Mouse (Mus musculus): ENCODE measurements around the gene Lrrc74a.

Gene Lrrc74a

GRCm38 (mm10) chr12:86786149-86787019 lies 52.2 kb downstream of the Lrrc74a start:
- DNase-seq (ENCODE audit: low spot score in 2 of 2) = no peak

DNA sequence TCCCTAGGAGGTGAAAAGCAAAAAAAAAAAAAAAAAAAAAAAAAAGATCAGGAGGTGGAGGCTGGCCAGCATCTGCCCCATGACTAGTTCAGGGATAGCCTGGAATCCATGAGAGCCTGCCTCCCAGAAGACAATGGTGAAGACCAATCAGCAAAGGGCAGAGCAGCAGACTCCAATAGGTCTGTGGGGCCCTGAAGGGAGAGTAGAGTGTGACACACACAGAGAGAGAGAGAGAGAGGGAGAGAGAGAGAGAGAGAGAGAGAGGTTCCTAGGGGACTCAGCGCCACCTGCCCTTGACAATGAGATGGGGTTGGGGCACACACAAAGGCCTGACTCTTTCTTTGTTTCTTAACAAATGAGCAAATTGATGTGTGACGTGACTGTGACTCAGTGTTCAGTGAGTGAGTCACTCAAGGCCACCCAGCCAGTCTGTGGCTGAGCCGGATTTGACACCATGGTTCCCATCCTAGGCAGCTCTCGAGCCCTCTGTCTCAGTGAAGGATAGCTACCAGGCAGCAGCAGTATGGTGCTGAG lies 52.9 kb downstream of the Lrrc74a start:
- DNase-seq (ENCODE audit: low spot score in 2 of 2) = no peak

- no peak for DNase-seq (ENCODE audit: low spot score in 2 of 2)
Measured at GRCm38 (mm10) chr12:86790100-86790848, 56.1 kb downstream of the Lrrc74a start.

DNA sequence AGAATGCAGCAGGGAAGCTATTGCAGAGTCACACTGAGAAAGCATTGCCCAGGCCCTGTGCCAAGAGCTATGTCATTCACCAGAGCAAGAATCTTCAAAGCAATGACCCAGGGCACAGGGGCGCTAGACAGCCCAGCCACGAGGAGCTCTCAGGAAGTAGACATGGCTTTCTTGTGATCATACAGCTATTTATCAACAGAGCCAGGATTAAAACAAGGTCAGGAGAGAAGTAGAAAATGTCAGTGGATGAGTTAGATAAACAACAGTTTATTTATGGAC lies 56.6 kb downstream of the Lrrc74a start:
- no peak for DNase-seq (ENCODE audit: low spot score in 2 of 2)

- DNase-seq (ENCODE audit: low spot score in 2 of 2) = no peak
Measured at GRCm38 (mm10) chr12:86791987-86792386, 57.8 kb downstream of the Lrrc74a start.

- DNase-seq (ENCODE audit: low spot score in 2 of 2) = no peak
Measured at GRCm38 (mm10) chr12:86793830-86794229, 59.7 kb downstream of the Lrrc74a start.

DNA sequence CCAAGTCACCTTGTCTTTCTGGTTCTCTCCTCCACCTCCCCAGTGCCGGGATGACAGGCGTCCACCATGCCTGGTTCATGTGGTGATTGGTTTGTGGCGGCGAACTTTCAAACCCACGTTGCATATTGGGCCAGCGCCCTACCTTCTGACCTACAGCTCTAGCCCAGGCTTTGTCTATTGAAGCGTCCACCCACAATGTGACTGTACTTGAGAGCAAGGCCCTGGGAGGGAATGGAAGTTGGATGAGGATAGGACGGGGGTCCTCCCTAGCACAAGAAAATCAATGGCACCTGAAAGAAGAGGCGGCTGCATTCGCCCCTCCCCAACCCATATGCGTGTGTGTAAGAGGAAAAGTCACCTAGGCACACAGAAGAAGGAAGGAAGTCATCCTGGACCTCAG lies 60.2 kb downstream of the Lrrc74a start:
- DNase-seq (ENCODE audit: low spot score in 2 of 2) = no peak

- peak in 1 of 2 experiments; percentile 48 for DNase-seq (ENCODE audit: low spot score in 2 of 2)
Measured at GRCm38 (mm10) chr12:86795076-86795837, 61.1 kb downstream of the Lrrc74a start.

- DNase-seq (ENCODE audit: low spot score in 2 of 2) = peak; percentile 74 to 86
Measured at GRCm38 (mm10) chr12:86795838-86796232, 61.7 kb downstream of the Lrrc74a start.

GRCm38 (mm10) chr12:86796351-86796750 lies 62.2 kb downstream of the Lrrc74a start:
- no peak for DNase-seq (ENCODE audit: low spot score in 2 of 2)

DNA sequence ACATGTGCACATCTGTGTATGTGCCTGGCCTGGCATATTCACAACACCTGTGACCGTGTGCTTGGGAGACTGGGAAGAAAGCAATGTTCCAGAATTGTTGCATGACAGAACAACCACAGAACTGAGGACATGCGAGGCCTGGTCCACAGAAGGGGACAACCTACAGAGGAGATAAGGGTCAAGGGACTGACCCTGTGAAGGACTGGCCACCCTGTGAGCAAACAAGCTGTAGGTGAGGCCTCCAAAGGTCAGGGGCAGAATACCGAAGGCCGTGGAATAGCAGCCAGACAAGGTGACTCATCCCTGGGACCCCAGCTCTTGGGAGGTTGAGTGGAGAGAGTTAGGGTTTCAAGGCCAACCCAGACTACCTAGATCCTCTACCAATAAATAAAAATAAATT lies 63.6 kb downstream of the Lrrc74a start:
- DNase-seq (ENCODE audit: low spot score in 2 of 2) = no peak

DNA sequence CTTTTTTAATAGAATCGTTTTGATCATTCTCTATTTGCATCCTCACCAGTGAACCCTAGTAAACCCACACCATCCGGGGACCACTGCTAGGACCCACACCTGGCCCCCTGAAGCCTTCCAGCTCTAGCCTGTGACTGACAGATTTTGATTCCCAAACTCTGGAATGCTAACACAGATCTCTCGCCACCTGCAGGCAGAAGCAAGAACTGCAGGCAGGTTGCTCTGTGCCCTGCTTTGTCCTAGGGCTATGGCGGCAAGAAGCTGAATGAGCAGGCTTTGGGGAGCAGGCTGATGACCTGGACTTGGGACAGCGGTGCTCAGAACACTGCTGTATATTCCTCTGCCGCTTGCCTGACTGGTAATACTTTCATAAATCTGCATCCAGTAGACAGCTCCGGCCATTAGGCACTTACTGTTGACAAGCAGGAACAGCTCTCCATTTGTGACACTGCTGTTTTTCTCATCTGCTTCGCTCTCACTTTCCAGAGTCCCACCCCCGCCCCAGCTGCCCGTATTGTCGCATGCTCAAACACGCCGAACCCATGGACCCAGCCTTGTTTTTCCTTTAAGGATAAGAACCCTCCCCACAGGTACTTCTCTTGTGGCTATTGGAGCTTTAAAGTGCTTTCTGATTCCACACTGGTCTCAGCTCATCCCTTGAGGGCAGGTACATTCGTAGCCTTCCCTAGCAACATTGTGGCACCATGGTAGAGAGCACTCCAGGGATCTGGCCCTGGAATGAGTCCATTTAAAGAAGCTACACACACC lies 64.8 kb downstream of the Lrrc74a start:
- DNase-seq (ENCODE audit: low spot score in 2 of 2) = peak; percentile 59 to 69

DNA sequence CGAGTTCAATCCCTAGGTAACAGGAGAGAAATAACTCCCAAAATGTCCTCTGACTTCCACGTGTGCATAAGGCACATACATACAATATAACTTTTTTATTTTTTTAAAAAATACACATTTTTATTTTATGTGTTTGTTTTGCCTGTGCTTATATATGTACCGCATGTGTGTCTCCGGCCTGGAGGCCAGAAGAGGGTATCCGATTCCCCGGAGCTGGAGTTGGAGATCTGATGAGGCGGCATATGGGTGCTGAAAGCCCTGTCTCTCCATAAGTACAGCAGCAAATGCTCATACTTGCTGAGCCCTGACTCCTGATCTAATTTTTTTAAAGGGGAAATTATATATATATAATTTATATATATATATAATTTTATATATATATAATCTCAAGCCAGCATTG lies 65.6 kb downstream of the Lrrc74a start:
- DNase-seq (ENCODE audit: low spot score in 2 of 2) = no peak

DNA sequence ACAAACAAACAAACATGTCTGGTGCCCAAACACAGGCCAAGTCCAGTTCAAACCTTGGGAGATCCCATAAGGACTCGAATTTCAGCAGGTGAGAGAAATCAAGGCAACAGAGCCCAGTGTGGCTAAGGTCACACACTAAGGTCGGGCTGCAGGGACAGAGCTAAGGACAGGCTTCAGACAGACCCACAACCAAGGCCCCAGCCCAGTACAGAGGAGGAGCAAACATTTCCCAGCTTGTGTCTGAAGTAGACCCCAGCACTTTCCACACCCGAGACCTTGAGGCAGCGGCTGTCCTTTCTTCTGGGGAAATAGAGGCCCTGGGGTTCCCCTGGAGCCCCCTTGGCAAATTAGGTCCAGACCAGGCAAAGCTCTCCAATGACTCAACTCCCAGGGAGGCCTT lies 66.2 kb downstream of the Lrrc74a start:
- DNase-seq (ENCODE audit: low spot score in 2 of 2) = no peak

DNA sequence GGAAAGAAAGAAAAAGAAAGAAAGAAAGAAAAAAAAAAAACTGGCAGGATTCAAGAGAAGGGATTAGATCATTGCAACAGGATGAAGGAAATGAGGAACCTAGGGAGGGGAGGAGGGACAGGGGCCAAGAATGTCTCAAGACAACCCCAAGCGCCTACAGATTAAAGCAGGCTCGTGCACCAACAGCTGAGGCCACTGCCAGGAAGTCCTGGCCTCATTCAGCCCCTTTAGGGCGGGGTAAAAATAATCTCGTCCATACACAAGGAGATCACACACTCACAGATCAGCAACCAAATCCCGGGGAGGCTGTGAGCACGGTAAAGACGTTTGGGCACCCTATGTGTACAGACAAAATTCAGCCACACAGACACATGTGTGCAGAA lies 66.6 kb downstream of the Lrrc74a start:
- DNase-seq (ENCODE audit: low spot score in 2 of 2) = peak; percentile 44 to 59

GRCm38 (mm10) chr12:86801148-86802004 lies 67.2 kb downstream of the Lrrc74a start:
- peak; percentile 54 to 58 for DNase-seq (ENCODE audit: low spot score in 2 of 2)

GRCm38 (mm10) chr12:86802005-86802671 lies 68.0 kb downstream of the Lrrc74a start:
- DNase-seq (ENCODE audit: low spot score in 2 of 2) = no peak

GRCm38 (mm10) chr12:86802899-86803298 lies 68.7 kb downstream of the Lrrc74a start:
- DNase-seq (ENCODE audit: low spot score in 2 of 2) = no peak

DNA sequence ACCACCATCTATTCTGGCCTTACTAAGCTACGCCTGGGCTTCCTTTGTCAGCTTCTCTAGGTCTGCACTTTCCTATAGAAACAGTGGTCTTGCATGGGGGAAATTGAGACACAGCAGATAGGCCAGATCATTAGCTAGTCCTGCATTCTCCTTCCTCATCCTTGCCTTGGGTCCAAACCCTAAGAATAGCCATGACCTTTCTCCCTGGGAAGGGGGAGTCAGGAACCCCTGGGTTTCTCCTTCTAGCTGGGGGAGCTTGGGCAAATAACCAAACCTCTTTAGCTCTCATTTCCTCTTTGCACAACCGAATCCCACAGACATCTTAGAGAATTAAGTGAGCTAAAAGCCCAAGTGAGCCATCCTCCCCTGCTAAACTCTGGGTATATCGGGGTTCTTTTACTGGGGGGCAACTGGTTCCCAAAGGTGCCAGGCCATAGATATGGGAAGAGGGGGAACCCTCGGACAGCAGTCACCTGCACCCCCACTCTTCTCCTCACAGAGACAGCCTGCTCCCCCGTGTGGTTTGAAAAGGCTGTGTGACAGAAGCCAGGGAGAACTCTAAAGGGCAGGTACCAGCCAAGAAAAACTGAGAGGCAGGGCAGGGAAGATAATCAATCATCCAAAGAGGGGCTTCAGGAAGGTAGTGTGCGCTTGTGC lies 69.6 kb downstream of the Lrrc74a start:
- no peak for DNase-seq (ENCODE audit: low spot score in 2 of 2)
